Mouse (Mus musculus): ENCODE results near the gene Chrm3. TPM values are rescaled to one million over a fixed set of nuclear protein-coding genes. Genes with fewer than 3 reads are reported as not detected.

Gene Chrm3
- polyA plus RNA-seq, 1 experiment from 2014 or later: 3.2 TPM

- 82% methylated on average over 10 of the region's 10 CpGs for WGBS
- Histone ChIP-seq H3K9me3 (replicated peaks; ENCODE audit: control insufficient read depth, low read length) (no peaks in the 10 kb centered on the region), H3K36me3 (ENCODE audit: control insufficient read depth, insufficient read depth, low read length) (no peaks in the 10 kb centered on the region), H3K4me1 (ENCODE audit: control insufficient read depth, insufficient read depth, low read length) (no peaks in the 10 kb centered on the region), H3K27me3 (ENCODE audit: control insufficient read depth, insufficient read depth, low read length) (no peaks in the 10 kb centered on the region), H3K4me3 (replicated peaks; ENCODE audit: low read length) (no peak overlapping the region), H3K4me2 (ENCODE audit: low read depth, low read length) (no peak overlapping the region), H3K27ac (ENCODE audit: low read length) (no peak overlapping the region), H3K9ac (ENCODE audit: low read length) (no peak overlapping the region)
- no peak for ATAC-seq (ENCODE audit: insufficient read depth, low FRiP score)
Observed at GRCm38 (mm10) chr13:10068927-10069580, 291.6 kb downstream of the Chrm3 start.

- Histone ChIP-seq H3K36me3 (ENCODE audit: control insufficient read depth, insufficient read depth, low read length) (no peaks in the 10 kb centered on the region), H3K4me1 (ENCODE audit: control insufficient read depth, insufficient read depth, low read length) (no peaks in the 10 kb centered on the region), H3K27me3 (ENCODE audit: control insufficient read depth, insufficient read depth, low read length) (no peaks in the 10 kb centered on the region), H3K4me2 (ENCODE audit: low read depth, low read length) (no peak overlapping the region), H3K27ac (ENCODE audit: low read length) (no peak overlapping the region), H3K9ac (ENCODE audit: low read length) (no peak overlapping the region), H3K9me3 (replicated peaks; ENCODE audit: control insufficient read depth, low read length) (no peaks in the 10 kb centered on the region), H3K4me3 (replicated peaks; ENCODE audit: low read length) (no peak overlapping the region)
- no peak for ATAC-seq (ENCODE audit: insufficient read depth, low FRiP score)
- 50% methylated on average over 12 of the region's 12 CpGs for WGBS
Observed at GRCm38 (mm10) chr13:10066829-10067618, 293.6 kb downstream of the Chrm3 start.

- no peaks in the 10 kb centered on the region for H3K27me3 ChIP-seq (ENCODE audit: control insufficient read depth, insufficient read depth, low read length)
Observed at GRCm38 (mm10) chr13:10065776-10066175, 294.9 kb downstream of the Chrm3 start.

GRCm38 (mm10) chr13:10062681-10063080, 298.0 kb downstream of the Chrm3 start:
- no peak for ATAC-seq (ENCODE audit: insufficient read depth, low FRiP score)
- Histone ChIP-seq H3K36me3 (ENCODE audit: control insufficient read depth, insufficient read depth, low read length) (no peaks in the 10 kb centered on the region), H3K4me1 (ENCODE audit: control insufficient read depth, insufficient read depth, low read length) (no peaks in the 10 kb centered on the region), H3K9me3 (replicated peaks; ENCODE audit: control insufficient read depth, low read length) (no peaks in the 10 kb centered on the region), H3K4me3 (replicated peaks; ENCODE audit: low read length) (no peak overlapping the region), H3K27ac (ENCODE audit: low read length) (no peak overlapping the region), H3K27me3 (ENCODE audit: control insufficient read depth, insufficient read depth, low read length) (no peaks in the 10 kb centered on the region), H3K4me2 (ENCODE audit: low read depth, low read length) (no peak overlapping the region), H3K9ac (ENCODE audit: low read length) (no peak overlapping the region)
- WGBS: 84% methylated on average over 5 of the region's 5 CpGs

More at GRCm38 (mm10) chr13:10065776-10066175, 294.9 kb downstream of the Chrm3 start:
- Histone ChIP-seq H3K27ac (ENCODE audit: low read length) (no peak overlapping the region), H3K4me1 (ENCODE audit: control insufficient read depth, insufficient read depth, low read length) (no peaks in the 10 kb centered on the region), H3K36me3 (ENCODE audit: control insufficient read depth, insufficient read depth, low read length) (no peaks in the 10 kb centered on the region), H3K4me2 (ENCODE audit: low read depth, low read length) (no peak overlapping the region), H3K9me3 (replicated peaks; ENCODE audit: control insufficient read depth, low read length) (no peaks in the 10 kb centered on the region), H3K4me3 (replicated peaks; ENCODE audit: low read length) (no peak overlapping the region), H3K9ac (ENCODE audit: low read length) (no peak overlapping the region)
- no peak for ATAC-seq (ENCODE audit: insufficient read depth, low FRiP score)
- 70% methylated on average over 2 of the region's 2 CpGs for WGBS

GRCm38 (mm10) chr13:10058993-10059392, 301.7 kb downstream of the Chrm3 start:
- Histone ChIP-seq H3K27ac (ENCODE audit: low read length) (no peak overlapping the region), H3K9me3 (replicated peaks; ENCODE audit: control insufficient read depth, low read length) (no peaks in the 10 kb centered on the region), H3K4me2 (ENCODE audit: low read depth, low read length) (no peak overlapping the region), H3K27me3 (ENCODE audit: control insufficient read depth, insufficient read depth, low read length) (no peaks in the 10 kb centered on the region), H3K36me3 (ENCODE audit: control insufficient read depth, insufficient read depth, low read length) (no peaks in the 10 kb centered on the region), H3K4me3 (replicated peaks; ENCODE audit: low read length) (no peak overlapping the region), H3K4me1 (ENCODE audit: control insufficient read depth, insufficient read depth, low read length) (no peaks in the 10 kb centered on the region), H3K9ac (ENCODE audit: low read length) (no peak overlapping the region)
- no peak for ATAC-seq (ENCODE audit: insufficient read depth, low FRiP score)
- WGBS: 53% methylated on average over 1 of the region's 1 CpGs

GRCm38 (mm10) chr13:10057644-10058198, 302.9 kb downstream of the Chrm3 start:
- no peaks in the 10 kb centered on the region for H3K27me3 ChIP-seq (ENCODE audit: control insufficient read depth, insufficient read depth, low read length)
- H3K9ac ChIP-seq (ENCODE audit: low read length): no peak overlapping the region
- H3K9me3 ChIP-seq (replicated peaks; ENCODE audit: control insufficient read depth, low read length): no peaks in the 10 kb centered on the region
- no peak overlapping the region for H3K27ac ChIP-seq (ENCODE audit: low read length)
- ATAC-seq (ENCODE audit: insufficient read depth, low FRiP score): no peak
- H3K4me2 ChIP-seq (ENCODE audit: low read depth, low read length): no peak overlapping the region
- no peaks in the 10 kb centered on the region for H3K36me3 ChIP-seq (ENCODE audit: control insufficient read depth, insufficient read depth, low read length)
- H3K4me1 ChIP-seq (ENCODE audit: control insufficient read depth, insufficient read depth, low read length): no peaks in the 10 kb centered on the region
- WGBS: 59% methylated on average over 2 of the region's 2 CpGs
- no peak overlapping the region for H3K4me3 ChIP-seq (replicated peaks; ENCODE audit: low read length)

- Histone ChIP-seq H3K27ac (ENCODE audit: low read length) (no peak overlapping the region), H3K4me3 (replicated peaks; ENCODE audit: low read length) (no peak overlapping the region), H3K9ac (ENCODE audit: low read length) (no peak overlapping the region), H3K9me3 (replicated peaks; ENCODE audit: control insufficient read depth, low read length) (no peaks in the 10 kb centered on the region), H3K4me2 (ENCODE audit: low read depth, low read length) (no peak overlapping the region), H3K27me3 (ENCODE audit: control insufficient read depth, insufficient read depth, low read length) (no peaks in the 10 kb centered on the region), H3K36me3 (ENCODE audit: control insufficient read depth, insufficient read depth, low read length) (no peaks in the 10 kb centered on the region), H3K4me1 (ENCODE audit: control insufficient read depth, insufficient read depth, low read length) (no peaks in the 10 kb centered on the region)
- ATAC-seq (ENCODE audit: insufficient read depth, low FRiP score): no peak
Observed at GRCm38 (mm10) chr13:10054086-10054485, 306.6 kb downstream of the Chrm3 start.

- no peak overlapping the region for H3K4me2 ChIP-seq (ENCODE audit: low read depth, low read length)
- no peaks in the 10 kb centered on the region for H3K9me3 ChIP-seq (replicated peaks; ENCODE audit: control insufficient read depth, low read length)
- no peak for ATAC-seq (ENCODE audit: insufficient read depth, low FRiP score)
- no peaks in the 10 kb centered on the region for H3K36me3 ChIP-seq (ENCODE audit: control insufficient read depth, insufficient read depth, low read length)
- H3K4me3 ChIP-seq (replicated peaks; ENCODE audit: low read length): no peak overlapping the region
- H3K9ac ChIP-seq (ENCODE audit: low read length): no peak overlapping the region
- 64% methylated on average over 8 of the region's 8 CpGs for WGBS
- no peak overlapping the region for H3K27ac ChIP-seq (ENCODE audit: low read length)
- no peaks in the 10 kb centered on the region for H3K27me3 ChIP-seq (ENCODE audit: control insufficient read depth, insufficient read depth, low read length)
- no peaks in the 10 kb centered on the region for H3K4me1 ChIP-seq (ENCODE audit: control insufficient read depth, insufficient read depth, low read length)
Observed at GRCm38 (mm10) chr13:10053301-10053889, 307.3 kb downstream of the Chrm3 start.
